18 mouse cellular contexts compared by ENCODE assay signal in genomic region chr13:36416546-36416945, GRCm38 (mm10).
DNase-seq lines count a peak whose midpoint lies in the region; ATAC-seq lines count a peak whose summit lies in the region.
"Had no signal": no experiment of that assay in that cellular context is flagged by ENCODE, and none has a peak within 500 bp of the region (broad histone marks: within the 10 kb centered on the region; RNA-seq: fewer than 3 reads in every experiment).

No protein-coding gene starts in this region.

- H3K36me3 ChIP-seq in heart, embryonic 12.5 days = no peaks in the 10 kb centered on the region
- no peaks in the 10 kb centered on the region for H3K36me3 ChIP-seq in heart, embryonic 10.5 days
- H3K36me3 ChIP-seq: embryonic facial prominence, embryonic 10.5 days; embryonic facial prominence, embryonic 12.5 days; forebrain, embryonic 15.5 days had no signal

- peak; percentile 54 for DNase-seq in heart, adult 11 months
- peak; percentile 63 for DNase-seq in heart, embryonic 10.5 days (ENCODE audit: low spot score)
- DNase-seq in heart, adult 9 months (ENCODE audit: low spot score in 2 of 2) = no peak
- DNase-seq in layer of hippocampus, postnatal 10 days (ENCODE audit: low spot score in 2 of 2) = no peak
- DNase-seq: adrenal gland, adult 2 months; adrenal gland, postnatal 10 days; adrenal gland, postnatal 25 days; cerebellum, adult 11-12 months; cerebellum, adult 2 months; cerebellum, adult 9-10 months; cerebellum, postnatal 10 days; cerebellum, postnatal 25 days; forebrain, postnatal 0 days had no signal

- H3K4me3 ChIP-seq in heart, embryonic 12.5 days = no peak overlapping the region
- no peak overlapping the region for H3K4me3 ChIP-seq in heart, embryonic 10.5 days
- H3K4me3 ChIP-seq: embryonic facial prominence, embryonic 10.5 days; embryonic facial prominence, embryonic 12.5 days; forebrain, embryonic 13.5 days; forebrain, embryonic 15.5 days had no signal

- H3K4me1 ChIP-seq in heart, embryonic 12.5 days (replicated peaks) = peaks cover 21% of the 10 kb centered on the region
- peaks cover 19% of the 10 kb centered on the region for H3K4me1 ChIP-seq in heart, embryonic 10.5 days
- H3K4me1 ChIP-seq: embryonic facial prominence, embryonic 12.5 days; forebrain, embryonic 13.5 days; forebrain, embryonic 15.5 days had no signal

- 35% methylated on average over 4 of the region's 4 CpGs for WGBS in heart, embryonic 12.5 days
- WGBS in heart, embryonic 10.5 days = 21% methylated on average over 4 of the region's 4 CpGs

- no peak for ATAC-seq in heart, embryonic 12.5 days (ENCODE audit: insufficient number of reproducible peaks, low FRiP score)
- ATAC-seq: forebrain, embryonic 13.5 days; forebrain, embryonic 15.5 days; forebrain, postnatal 0 days had no signal

- H3K9ac ChIP-seq in heart, embryonic 12.5 days = no peak overlapping the region
- H3K9ac ChIP-seq: embryonic facial prominence, embryonic 12.5 days; forebrain, embryonic 13.5 days; forebrain, embryonic 15.5 days; forebrain, postnatal 0 days had no signal

- H3K9me3 ChIP-seq in heart, embryonic 12.5 days (replicated peaks) = no peaks in the 10 kb centered on the region
- no peaks in the 10 kb centered on the region for H3K9me3 ChIP-seq in heart, embryonic 10.5 days
- H3K9me3 ChIP-seq: embryonic facial prominence, embryonic 10.5 days; embryonic facial prominence, embryonic 12.5 days; forebrain, embryonic 13.5 days; forebrain, embryonic 15.5 days had no signal

- no peaks in the 10 kb centered on the region for H3K27me3 ChIP-seq in heart, embryonic 12.5 days (replicated peaks)
- H3K27me3 ChIP-seq in heart, embryonic 10.5 days (ENCODE audit: insufficient read depth, poor library complexity, severe bottlenecking) = no peaks in the 10 kb centered on the region
- H3K27me3 ChIP-seq: embryonic facial prominence, embryonic 12.5 days; forebrain, embryonic 13.5 days; forebrain, embryonic 15.5 days had no signal

- no peak overlapping the region for H3K27ac ChIP-seq in heart, embryonic 12.5 days (ENCODE audit: poor library complexity, severe bottlenecking)
- H3K27ac ChIP-seq in heart, embryonic 10.5 days = 0 out of 2 replicates have a peak overlapping the region, but pooled peaks have one; percentile 30
- H3K27ac ChIP-seq: embryonic facial prominence, embryonic 10.5 days; embryonic facial prominence, embryonic 12.5 days; forebrain, embryonic 13.5 days; forebrain, embryonic 15.5 days had no signal

- no peak overlapping the region; the same call in 1 of the 2 replicates for H3K4me2 ChIP-seq in heart, embryonic 12.5 days
- H3K4me2 ChIP-seq: embryonic facial prominence, embryonic 12.5 days; forebrain, embryonic 13.5 days; forebrain, embryonic 15.5 days had no signal

Comparison
In these comparisons a context has a peak if more than half of its experiments do, and no peak if none do; other contexts are left out.
1. DNase-seq: peak in heart, adult 11 months (single experiment) and heart, embryonic 10.5 days (single experiment); none in heart, adult 9 months (0 of 2) and layer of hippocampus, postnatal 10 days (0 of 2).